Mouse (Mus musculus): ENCODE measurements at regions not wholly inside any gene's neighbourhood (a gene's known extent, or its start where the extent isn't known, plus 50 kb on each side); places are given as distances from the start of the nearest gene placed in this dataset.

- TF ChIP-seq CTCF (IDR thresholded peaks at IDR 0.05) (no peak), EP300 (IDR thresholded peaks at IDR 0.05) (no peak)
These were observed 182.2 kb upstream of the Nfe2l3 start for GRCm38 (mm10) chr6:51250233-51250632.

Measured in lung, postnatal 0 days (tissue).